Mouse (Mus musculus) large intestine, adult 2 months (tissue): ENCODE measurements around the gene Nfxl1. TPM values are rescaled to one million over a fixed set of nuclear protein-coding genes. Genes with fewer than 3 reads are reported as not detected.
"Not testable (repeated sequence)": the region's sequence is repeated elsewhere in the genome, so short reads cannot be mapped to it uniquely, and the experiment has no call there.

ENCODE experiments used
- DNase-seq: peaks from one replicate; pipeline ENCODE4 v3.0.0-alpha.2; 2012; ENCODE audit warnings: low read depth, low spot score
- WGBS: fragments of 180-500 bp; shearing (Covaris S2); methylation state at CpG from one replicate; pipeline ENCODE4 v1.1.7; 2018; 5-methylcytosine and 5-hydroxymethylcytosine counted together
- polyA plus RNA-seq: library from polyadenylated mRNA; depleted of rRNA; stranded (reverse); fragments of >200 nt; gene quantifications from 2 replicates; pipeline ENCODE4 v1.2.3, GENCODE M21; 2012; rRNA removed

Gene Nfxl1
- polyA plus RNA-seq: 9.1 and 10.9 TPM in 2 replicates

GRCm38 (mm10) chr5:72559544-72560049 lies at the start of gene Nfxl1:
Gene Nfxl1 (minus strand): TSS chr5:72559684.
- peak; percentile 99 for DNase-seq
- under 1% methylated on average over 42 of the region's 42 CpGs for WGBS

GRCm38 (mm10) chr5:72603138-72603537 lies 43.7 kb upstream of the Nfxl1 start:
- DNase-seq: no peak
- 34% methylated on average over 4 of the region's 4 CpGs for WGBS

DNA sequence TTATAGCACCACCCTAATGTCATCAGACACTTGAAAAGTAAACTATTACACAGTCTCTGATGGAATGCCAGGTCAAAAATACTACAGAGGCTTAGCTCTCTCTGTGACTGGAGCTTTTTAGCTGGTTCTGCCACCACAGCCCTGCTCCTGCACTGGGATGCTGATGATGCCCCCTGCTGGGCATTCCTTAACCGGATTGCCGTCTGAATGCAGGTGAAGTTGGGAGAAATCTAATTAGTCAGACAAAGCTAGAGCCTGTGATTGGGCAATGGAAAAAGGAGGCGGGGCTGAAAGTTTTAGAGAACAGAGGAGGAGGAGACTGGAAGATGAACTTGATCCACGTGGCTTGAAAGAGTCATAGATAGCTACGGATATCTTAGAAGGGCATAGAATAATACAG lies 41.5 kb upstream of the Nfxl1 start:
- WGBS: 15% methylated on average over 5 of the region's 5 CpGs
- peak; percentile 13 for DNase-seq

- 2% methylated on average over 38 of the region's 38 CpGs for WGBS
- DNase-seq: no peak
These were observed 27.8 kb upstream of the Nfxl1 start, which contains the start of gene Gm5868 for GRCm38 (mm10) chr5:72587192-72587681. Gene Gm5868 (minus strand): TSS chr5:72587551.

DNA sequence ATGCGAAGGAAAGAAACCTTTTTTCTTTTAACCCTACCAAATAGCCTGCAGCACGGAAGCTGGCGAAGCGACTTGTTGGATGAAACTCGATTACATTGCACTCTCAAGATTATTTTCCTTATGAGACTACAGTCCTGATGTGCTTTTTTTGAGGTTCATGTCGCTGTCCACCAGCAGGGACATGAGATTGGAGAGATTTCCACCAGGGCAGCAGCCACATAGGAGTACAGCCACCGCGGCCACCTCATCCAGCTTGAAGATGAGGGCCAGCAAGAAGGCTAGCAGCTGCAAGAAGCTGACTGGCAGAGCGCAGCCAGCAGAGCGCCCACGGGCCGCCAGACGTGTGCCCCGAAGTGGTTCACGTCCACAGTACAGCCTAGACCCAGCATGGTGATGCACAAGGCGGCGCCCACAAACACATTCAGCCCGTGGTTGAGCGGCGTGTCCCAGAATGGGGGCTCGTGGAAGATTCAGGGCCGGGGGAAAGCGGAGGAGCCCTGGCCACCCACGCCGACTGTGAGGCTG lies 27.2 kb upstream of the Nfxl1 start:
- 46% methylated on average over 25 of the region's 25 CpGs for WGBS
- not testable (repeated sequence) for DNase-seq

DNA sequence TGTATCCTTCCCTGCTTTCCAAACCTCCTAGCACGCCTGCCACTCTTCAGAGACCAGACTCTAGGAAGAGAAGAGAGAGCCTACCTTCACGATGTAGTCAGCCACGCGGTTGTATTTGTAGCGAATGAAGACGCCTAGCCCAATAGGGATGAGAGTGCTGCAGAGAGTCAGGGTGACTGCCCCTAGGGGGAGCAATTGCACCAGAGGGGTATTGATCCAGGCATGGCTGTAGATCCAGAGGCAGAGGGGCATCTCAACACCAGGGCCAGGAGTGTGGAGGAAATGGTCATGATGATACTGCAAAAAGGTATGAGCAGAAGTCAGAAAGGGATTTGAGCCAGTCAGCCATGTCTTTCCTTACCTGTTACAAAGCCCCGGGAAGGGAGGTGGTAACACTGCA lies 26.6 kb upstream of the Nfxl1 start:
- WGBS: 36% methylated on average over 7 of the region's 7 CpGs
- DNase-seq: not testable (repeated sequence)

GRCm38 (mm10) chr5:72580970-72581332 lies 21.5 kb upstream of the Nfxl1 start, which contains the start of gene Zar1:
Gene Zar1 (minus strand): TSS chr5:72581254.
- 13% methylated on average over 20 of the region's 21 CpGs for WGBS
- DNase-seq: not testable (repeated sequence)

GRCm38 (mm10) chr5:72580088-72580969 lies 20.8 kb upstream of the Nfxl1 start:
- WGBS: 6% methylated on average over 69 of the region's 73 CpGs
- DNase-seq: not testable (repeated sequence)

DNA sequence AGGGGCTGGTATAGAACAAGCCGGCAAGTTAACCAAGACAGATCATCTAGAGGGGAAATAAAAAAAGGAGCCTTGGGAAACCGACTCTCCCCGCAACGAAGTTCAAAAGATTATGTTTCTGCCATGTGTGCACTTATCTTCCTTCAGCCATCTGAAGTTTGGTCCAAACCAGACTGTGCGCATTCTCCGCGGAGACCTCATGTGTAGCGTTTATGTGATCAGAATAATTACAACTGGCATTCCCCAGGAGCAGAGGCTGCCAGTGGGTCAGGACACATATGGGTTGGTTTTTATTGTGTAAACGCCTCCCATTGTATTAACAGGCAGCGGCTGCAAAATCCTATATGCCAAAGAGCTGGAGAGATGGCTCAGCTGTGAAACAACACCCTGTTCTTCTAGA lies 20.1 kb upstream of the Nfxl1 start:
- WGBS: 63% methylated on average over 10 of the region's 10 CpGs

DNA sequence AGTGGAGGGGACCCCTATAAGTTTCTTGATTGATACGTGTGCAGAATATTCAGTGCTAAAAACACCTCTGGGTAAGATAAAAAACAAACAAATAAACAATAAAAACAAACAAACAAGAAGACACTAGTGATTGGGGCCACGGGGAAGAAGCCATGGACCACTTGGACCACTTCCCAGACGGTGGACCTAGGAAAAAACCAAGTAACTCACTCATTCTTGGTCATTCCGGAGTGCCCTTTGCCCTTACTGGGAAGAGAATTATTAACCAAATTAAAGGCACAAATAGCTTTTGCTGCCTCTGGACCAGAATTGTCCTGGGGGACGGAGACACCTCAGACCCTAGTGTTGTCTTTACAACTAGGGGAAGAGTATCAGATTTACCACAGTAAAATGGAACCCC lies 6.1 kb upstream of the Nfxl1 start:
- DNase-seq: no peak
- 73% methylated on average over 5 of the region's 5 CpGs for WGBS

More for the DNA sequence above, 20.1 kb upstream of the Nfxl1 start:
- DNase-seq: not testable (repeated sequence)

- DNase-seq: not testable (repeated sequence)
- WGBS: 68% methylated on average over 2 of the region's 2 CpGs
These were observed 3.7 kb upstream of the Nfxl1 start for GRCm38 (mm10) chr5:72563183-72563582.

DNA sequence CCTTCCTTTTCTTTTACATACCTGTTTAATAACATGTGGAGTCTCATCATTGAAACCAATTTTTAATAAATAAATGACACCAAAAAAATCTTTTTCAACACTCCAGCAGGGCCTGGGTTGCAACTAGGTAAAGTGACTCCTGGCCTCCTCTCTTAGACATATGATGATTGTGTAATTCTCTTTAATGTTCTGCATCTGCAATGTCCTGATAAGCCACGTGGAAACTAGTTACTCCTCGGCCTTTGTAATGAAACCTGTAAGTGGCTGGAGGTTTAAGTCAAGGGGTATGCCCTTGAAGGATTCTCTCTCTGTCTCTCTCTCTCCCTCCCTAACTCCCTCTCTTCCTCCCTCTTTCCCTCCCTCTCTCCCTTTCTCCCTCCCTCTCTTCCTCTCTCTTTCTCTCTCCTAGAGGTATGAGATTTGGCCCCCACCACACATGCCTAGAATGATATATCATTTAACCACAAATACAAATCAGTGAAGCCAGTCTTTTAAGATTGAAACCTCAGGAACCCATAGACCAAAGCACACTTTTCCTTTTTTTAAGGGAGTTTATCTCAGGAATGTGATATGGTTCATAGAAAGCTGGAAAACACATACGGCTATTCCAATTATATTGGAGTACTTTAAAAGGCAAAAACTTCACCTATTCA lies 1.6 kb upstream of the Nfxl1 start:
- no peak for DNase-seq
- WGBS: 76% methylated on average over 3 of the region's 3 CpGs

DNA sequence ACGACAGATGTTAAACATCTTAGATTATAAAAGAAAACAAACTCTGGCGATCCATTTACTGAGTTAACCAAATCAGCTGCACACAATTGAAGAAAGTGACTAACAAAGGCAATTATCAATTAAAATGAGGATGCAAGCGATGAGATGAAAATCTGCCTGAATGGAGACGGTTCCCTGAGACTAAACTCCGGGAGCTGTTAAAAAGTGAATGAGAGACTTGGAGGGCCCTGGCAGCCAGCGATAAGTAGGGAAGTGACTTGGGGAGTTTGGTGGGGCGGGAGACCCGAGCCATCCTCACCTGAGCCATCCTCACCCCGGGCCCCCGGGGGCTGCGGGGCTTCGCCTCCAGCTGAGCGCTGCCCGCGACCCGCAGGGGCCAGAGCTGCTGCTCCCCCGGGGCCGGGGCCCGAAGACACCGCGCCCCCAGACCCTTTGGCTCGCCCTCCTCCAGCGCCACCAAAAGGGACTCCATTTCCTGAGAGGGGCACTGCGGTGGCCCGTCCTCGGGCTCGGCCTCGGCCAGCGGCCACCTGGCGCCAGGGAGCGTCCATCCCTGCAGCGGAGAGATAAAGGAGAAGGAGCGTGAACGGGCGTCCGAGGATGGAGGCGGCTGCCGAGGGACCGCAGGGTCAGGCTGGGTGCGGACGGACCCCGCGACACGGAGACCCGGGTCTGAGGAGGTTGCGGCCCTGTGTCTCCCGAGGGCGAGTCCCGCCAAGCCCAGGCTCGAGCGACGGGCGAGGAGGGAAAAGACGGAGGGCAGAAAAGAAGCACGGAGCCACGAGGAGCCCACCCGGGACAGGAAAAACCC lies 563 bp downstream of the Nfxl1 start:
- no peak for DNase-seq
- under 1% methylated on average over 57 of the region's 57 CpGs for WGBS

DNA sequence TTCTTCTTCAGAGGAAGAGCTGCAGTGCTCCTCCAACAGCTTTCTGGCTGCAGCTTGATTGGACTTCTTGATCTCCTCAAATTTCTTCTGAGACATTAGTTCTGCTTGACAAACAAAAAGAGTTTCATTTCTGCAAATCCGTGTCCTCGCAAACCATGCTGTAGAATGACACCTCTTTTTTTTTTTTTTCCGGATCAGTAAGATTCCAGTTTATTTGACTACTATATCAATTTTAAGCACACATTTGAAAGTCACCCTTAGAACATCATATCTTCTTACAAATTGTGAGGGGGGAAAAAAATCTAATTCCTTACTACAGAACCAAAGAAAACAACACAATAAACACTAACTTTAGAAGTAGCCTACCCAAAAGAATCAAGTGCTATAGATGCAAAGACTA lies 3.2 kb downstream of the Nfxl1 start:
- no peak for DNase-seq
- WGBS: 73% methylated on average over 3 of the region's 3 CpGs

- no peak for DNase-seq
- WGBS: 90% methylated on average over 3 of the region's 3 CpGs
These were observed 8.3 kb downstream of the Nfxl1 start for GRCm38 (mm10) chr5:72551209-72551608.

GRCm38 (mm10) chr5:72528896-72529295 lies 30.6 kb downstream of the Nfxl1 start:
- 97% methylated on average over 3 of the region's 3 CpGs for WGBS
- DNase-seq: no peak

- DNase-seq: no peak
- WGBS: 83% methylated on average over 5 of the region's 5 CpGs
These were observed 45.7 kb downstream of the Nfxl1 start for GRCm38 (mm10) chr5:72513808-72514207.

DNA sequence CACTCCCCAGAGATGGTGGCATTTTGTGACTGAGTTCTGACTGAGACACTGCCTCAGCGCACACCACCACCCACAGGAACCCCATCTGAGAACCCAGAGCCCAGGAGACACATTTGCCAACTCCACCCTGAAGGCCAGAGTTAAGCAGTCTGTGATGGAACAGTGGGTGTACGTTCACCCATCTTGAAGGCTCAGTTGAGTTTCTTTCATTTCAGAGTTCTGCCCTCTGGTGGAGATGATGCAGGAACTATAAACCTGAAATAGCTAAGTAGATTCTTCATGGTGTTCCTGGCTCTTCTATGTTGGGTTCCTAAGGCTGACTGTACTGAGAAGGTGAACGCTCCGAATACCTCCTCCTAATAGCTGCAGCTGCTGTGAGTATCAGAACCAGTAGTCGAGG lies 53.7 kb downstream of the Nfxl1 start:
- WGBS: 75% methylated on average over 5 of the region's 5 CpGs
- no peak for DNase-seq
